Mouse (Mus musculus): ENCODE results near the gene Gid4. TPM values are rescaled to one million over a fixed set of nuclear protein-coding genes. Genes with fewer than 3 reads are reported as not detected.

Gid4 gene
- polyA plus RNA-seq, 1 experiment from 2014 or later = 32.3 TPM

GRCm38 (mm10) chr11:60474534-60474933 is 57.6 kb downstream of the Gid4 start:
- Histone ChIP-seq H3K36me3 (ENCODE audit: control insufficient read depth, insufficient read depth, low read length) (no peaks in the 10 kb centered on the region), H3K27me3 (ENCODE audit: control insufficient read depth, insufficient read depth, low read length) (no peaks in the 10 kb centered on the region), H3K9ac (ENCODE audit: low read length) (no peak overlapping the region), H3K4me3 (ENCODE audit: low read depth, low read length) (no peak overlapping the region), H3K4me2 (no peak overlapping the region), H3K27ac (ENCODE audit: low read depth, low read length) (no peak overlapping the region), H3K9me3 (ENCODE audit: control insufficient read depth, low read length) (no peaks in the 10 kb centered on the region), H3K4me1 (ENCODE audit: control insufficient read depth, insufficient read depth, low read length) (no peaks in the 10 kb centered on the region)
- DNase-seq (ENCODE audit: low spot score, missing footprints) = no peak
- no peak for ATAC-seq (ENCODE audit: low FRiP score)
- WGBS = 81% methylated on average over 5 of the region's 5 CpGs

GRCm38 (mm10) chr11:60475668-60476362 is 58.9 kb downstream of the Gid4 start:
- H3K4me1 ChIP-seq (ENCODE audit: control insufficient read depth, insufficient read depth, low read length) = no peaks in the 10 kb centered on the region
- 82% methylated on average over 5 of the region's 5 CpGs for WGBS
- no peak overlapping the region for H3K27ac ChIP-seq (ENCODE audit: low read depth, low read length)
- H3K27me3 ChIP-seq (ENCODE audit: control insufficient read depth, insufficient read depth, low read length) = no peaks in the 10 kb centered on the region
- DNase-seq (ENCODE audit: low spot score, missing footprints) (no peak), ATAC-seq (ENCODE audit: low FRiP score) (no peak)
- no peaks in the 10 kb centered on the region for H3K9me3 ChIP-seq (ENCODE audit: control insufficient read depth, low read length)
- H3K9ac ChIP-seq (ENCODE audit: low read length) = no peak overlapping the region
- no peaks in the 10 kb centered on the region for H3K36me3 ChIP-seq (ENCODE audit: control insufficient read depth, insufficient read depth, low read length)
- H3K4me2 ChIP-seq = no peak overlapping the region
- no peak overlapping the region for H3K4me3 ChIP-seq (ENCODE audit: low read depth, low read length)

GRCm38 (mm10) chr11:60478121-60478520 is 61.2 kb downstream of the Gid4 start:
- H3K27ac ChIP-seq (ENCODE audit: low read depth, low read length) = no peak overlapping the region
- no peak overlapping the region for H3K4me2 ChIP-seq
- H3K36me3 ChIP-seq (ENCODE audit: control insufficient read depth, insufficient read depth, low read length) = no peaks in the 10 kb centered on the region
- no peak overlapping the region for H3K4me3 ChIP-seq (ENCODE audit: low read depth, low read length)
- no peak overlapping the region for H3K9ac ChIP-seq (ENCODE audit: low read length)
- no peaks in the 10 kb centered on the region for H3K4me1 ChIP-seq (ENCODE audit: control insufficient read depth, insufficient read depth, low read length)
- WGBS = 35% methylated on average over 17 of the region's 17 CpGs
- no peaks in the 10 kb centered on the region for H3K9me3 ChIP-seq (ENCODE audit: control insufficient read depth, low read length)
- no peak for DNase-seq (ENCODE audit: low spot score, missing footprints)
- no peak for ATAC-seq (ENCODE audit: low FRiP score)
- no peaks in the 10 kb centered on the region for H3K27me3 ChIP-seq (ENCODE audit: control insufficient read depth, insufficient read depth, low read length)

- ATAC-seq (ENCODE audit: low FRiP score) = no peak
- Histone ChIP-seq H3K9me3 (ENCODE audit: control insufficient read depth, low read length) (no peaks in the 10 kb centered on the region), H3K4me2 (no peak overlapping the region), H3K9ac (ENCODE audit: low read length) (no peak overlapping the region), H3K4me3 (ENCODE audit: low read depth, low read length) (no peak overlapping the region), H3K36me3 (ENCODE audit: control insufficient read depth, insufficient read depth, low read length) (no peaks in the 10 kb centered on the region), H3K27me3 (ENCODE audit: control insufficient read depth, insufficient read depth, low read length) (no peaks in the 10 kb centered on the region), H3K4me1 (ENCODE audit: control insufficient read depth, insufficient read depth, low read length) (no peaks in the 10 kb centered on the region), H3K27ac (ENCODE audit: low read depth, low read length) (no peak overlapping the region)
- 68% methylated on average over 3 of the region's 3 CpGs for WGBS
- no peak for DNase-seq (ENCODE audit: low spot score, missing footprints)
Observed at GRCm38 (mm10) chr11:60486267-60486666, 69.3 kb downstream of the Gid4 start.

DNA sequence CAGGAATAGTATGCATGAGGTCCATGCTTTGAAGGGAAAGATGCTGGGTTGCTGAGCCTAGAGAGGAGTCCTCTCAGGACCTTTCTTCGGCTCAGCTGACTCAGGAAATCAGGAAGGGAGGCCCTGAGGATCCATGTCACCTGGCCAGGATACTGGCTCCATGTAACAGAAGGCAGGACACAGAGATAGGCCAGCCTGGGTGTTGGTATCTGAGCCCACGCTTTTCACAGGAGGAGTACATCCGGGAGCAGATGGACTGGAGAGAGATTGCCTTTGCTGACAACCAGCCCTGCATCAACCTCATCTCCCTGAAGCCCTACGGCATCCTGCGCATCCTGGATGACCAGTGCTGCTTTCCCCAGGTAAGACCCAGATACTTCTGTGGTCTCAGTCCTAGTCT is 75.8 kb downstream of the Gid4 start:
- no peak overlapping the region for H3K4me3 ChIP-seq (ENCODE audit: low read depth, low read length)
- ATAC-seq (ENCODE audit: low FRiP score) (no peak), DNase-seq (ENCODE audit: low spot score, missing footprints) (no peak)
- H3K4me1 ChIP-seq (ENCODE audit: control insufficient read depth, insufficient read depth, low read length) = no peaks in the 10 kb centered on the region
- no peaks in the 10 kb centered on the region for H3K27me3 ChIP-seq (ENCODE audit: control insufficient read depth, insufficient read depth, low read length)
- no peak overlapping the region for H3K27ac ChIP-seq (ENCODE audit: low read depth, low read length)
- no peaks in the 10 kb centered on the region for H3K36me3 ChIP-seq (ENCODE audit: control insufficient read depth, insufficient read depth, low read length)
- no peak overlapping the region for H3K4me2 ChIP-seq
- H3K9ac ChIP-seq (ENCODE audit: low read length) = no peak overlapping the region
- 87% methylated on average over 5 of the region's 5 CpGs for WGBS
- no peaks in the 10 kb centered on the region for H3K9me3 ChIP-seq (ENCODE audit: control insufficient read depth, low read length)

DNA sequence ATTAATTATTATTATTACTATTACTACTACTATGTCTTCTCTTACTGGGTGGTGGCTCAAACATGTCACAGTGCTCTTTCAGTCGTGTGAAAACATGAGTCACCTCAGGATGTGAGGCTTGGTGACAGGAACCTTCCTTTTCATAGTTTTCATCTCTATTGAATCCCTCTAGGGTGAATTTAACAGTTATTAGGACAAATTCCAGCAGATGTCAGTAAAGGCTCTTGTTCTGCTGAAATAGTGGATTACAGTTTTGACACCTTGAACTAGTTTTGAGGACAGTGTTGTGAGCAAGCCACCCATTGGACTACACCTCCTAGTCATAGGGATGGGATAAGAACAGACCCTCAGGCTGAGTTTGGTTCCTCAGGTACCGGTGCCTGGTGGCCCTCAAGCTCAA is 78.7 kb downstream of the Gid4 start:
- ATAC-seq (ENCODE audit: low FRiP score) (no peak), DNase-seq (ENCODE audit: low spot score, missing footprints) (no peak)
- Histone ChIP-seq H3K27me3 (ENCODE audit: control insufficient read depth, insufficient read depth, low read length) (no peaks in the 10 kb centered on the region), H3K4me1 (ENCODE audit: control insufficient read depth, insufficient read depth, low read length) (no peaks in the 10 kb centered on the region), H3K9ac (ENCODE audit: low read length) (no peak overlapping the region), H3K27ac (ENCODE audit: low read depth, low read length) (no peak overlapping the region), H3K4me3 (ENCODE audit: low read depth, low read length) (no peak overlapping the region), H3K9me3 (ENCODE audit: control insufficient read depth, low read length) (no peaks in the 10 kb centered on the region), H3K36me3 (ENCODE audit: control insufficient read depth, insufficient read depth, low read length) (no peaks in the 10 kb centered on the region), H3K4me2 (no peak overlapping the region)
- WGBS = 69% methylated on average over 2 of the region's 2 CpGs

Other genes with a start within 250 kb of the Gid4 start
- gene Srebf1, start 194.6 kb upstream of the Gid4 start, polyA plus RNA-seq (2014; fragmentation: Nextera tagmentation; extraction: Ambion mirVana) = 38.3 and 41.1 TPM in 2 replicates
- 12.1 and 12.8 TPM in 2 replicates for gene Tom1l2, start 64.2 kb upstream of the Gid4 start, polyA plus RNA-seq (2014; fragmentation: Nextera tagmentation; extraction: Ambion mirVana)
- gene Drc3, start 63.8 kb upstream of the Gid4 start, polyA plus RNA-seq (2014; fragmentation: Nextera tagmentation; extraction: Ambion mirVana) = 2.0 and 2.4 TPM in 2 replicates
- gene Atpaf2, start 1.3 kb downstream of the Gid4 start, polyA plus RNA-seq (2014; fragmentation: Nextera tagmentation; extraction: Ambion mirVana) = 39.9 and 40.5 TPM in 2 replicates
- gene Drg2, start 37.4 kb downstream of the Gid4 start, polyA plus RNA-seq (2014; fragmentation: Nextera tagmentation; extraction: Ambion mirVana) = 112 and 125 TPM in 2 replicates
- 0.01 and 0.04 TPM in 2 replicates for gene Myo15, start 52.2 kb downstream of the Gid4 start, polyA plus RNA-seq (2014; fragmentation: Nextera tagmentation; extraction: Ambion mirVana)
- gene Alkbh5, start 119.2 kb downstream of the Gid4 start, polyA plus RNA-seq (2014; fragmentation: Nextera tagmentation; extraction: Ambion mirVana) = 33.9 and 35.4 TPM in 2 replicates

Measured in midbrain, embryonic 11.5 days (tissue).